Mouse (Mus musculus) spleen, adult 18-20 months (tissue): ENCODE data around the gene Acta1.
A peak's percentile ranks its signal among the peaks of the same experiment; 100 is the strongest.

Experiments used
- DNase-seq, 2 experiments: peaks; one replicate each; pipeline ENCODE4 v3.0.0; 2022; ENCODE audit warnings: mixed read lengths in 2 of 2

Gene Acta1

GRCm38 (mm10) chr8:123882412-123882811, 12.1 kb downstream of the Acta1 start:
- DNase-seq, result no peak

GRCm38 (mm10) chr8:123880821-123881350, 13.7 kb downstream of the Acta1 start:
- no peak for DNase-seq

- no peak for DNase-seq
Measured at GRCm38 (mm10) chr8:123880271-123880670, 14.3 kb downstream of the Acta1 start.

GRCm38 (mm10) chr8:123877865-123878264, 16.7 kb downstream of the Acta1 start:
- DNase-seq, result no peak

GRCm38 (mm10) chr8:123874324-123874723, 20.2 kb downstream of the Acta1 start:
- no peak for DNase-seq

GRCm38 (mm10) chr8:123873364-123873763, 21.2 kb downstream of the Acta1 start:
- no peak for DNase-seq

- no peak for DNase-seq
Measured at GRCm38 (mm10) chr8:123872048-123872447, 22.5 kb downstream of the Acta1 start.

- no peak for DNase-seq
Measured at GRCm38 (mm10) chr8:123866971-123867370, 27.6 kb downstream of the Acta1 start.

- DNase-seq, result no peak
Measured at GRCm38 (mm10) chr8:123865786-123866185, 28.8 kb downstream of the Acta1 start.

GRCm38 (mm10) chr8:123860386-123860785, 34.2 kb downstream of the Acta1 start:
- DNase-seq, result no peak

GRCm38 (mm10) chr8:123859648-123860259, 34.8 kb downstream of the Acta1 start, which contains the start of gene Ccsap:
Gene Ccsap, minus strand, starts transcription at chr8:123860209.
- peak; percentile 31 to 49 for DNase-seq

- DNase-seq, result peak; percentile 88 to 93
Measured at GRCm38 (mm10) chr8:123858941-123859647, 35.5 kb downstream of the Acta1 start.

- no peak for DNase-seq
Measured at GRCm38 (mm10) chr8:123858574-123858940, 36.0 kb downstream of the Acta1 start.

- DNase-seq, result no peak
Measured at GRCm38 (mm10) chr8:123857361-123857760, 37.2 kb downstream of the Acta1 start.

- no peak for DNase-seq
Measured at GRCm38 (mm10) chr8:123854733-123855475, 39.6 kb downstream of the Acta1 start.

GRCm38 (mm10) chr8:123854252-123854651, 40.3 kb downstream of the Acta1 start:
- DNase-seq, result no peak

GRCm38 (mm10) chr8:123851590-123851989, 43.0 kb downstream of the Acta1 start:
- no peak for DNase-seq

- no peak for DNase-seq
Measured at GRCm38 (mm10) chr8:123849352-123849751, 45.2 kb downstream of the Acta1 start.

GRCm38 (mm10) chr8:123847546-123847945, 47.0 kb downstream of the Acta1 start:
- DNase-seq, result no peak

- DNase-seq, result no peak
Measured at GRCm38 (mm10) chr8:123846509-123846908, 48.0 kb downstream of the Acta1 start.

- DNase-seq, result no peak
Measured at GRCm38 (mm10) chr8:123845991-123846390, 48.6 kb downstream of the Acta1 start.

GRCm38 (mm10) chr8:123845114-123845513, 49.4 kb downstream of the Acta1 start:
- DNase-seq, result no peak

- no peak for DNase-seq
Measured at GRCm38 (mm10) chr8:123844341-123844740, 50.2 kb downstream of the Acta1 start.

- no peak for DNase-seq
Measured at GRCm38 (mm10) chr8:123842086-123842485, 52.5 kb downstream of the Acta1 start.
